Mouse (Mus musculus): ENCODE data around the gene Golph3l. TPM values are rescaled to one million over a fixed set of nuclear protein-coding genes. Genes with fewer than 3 reads are reported as not detected.
A peak's percentile ranks its signal among the peaks of the same experiment; 100 is the strongest.

The Golph3l gene
- polyA plus RNA-seq, 1 experiment = 20.4 TPM

- Histone ChIP-seq H3K4me3 (ENCODE audit: insufficient read depth, low read depth, low read length) (peak within 1 kb of the TSS; percentile 87), H3K4me1 (ENCODE audit: control insufficient read depth, insufficient read depth, insufficient read length, low read length) (peaks cover 19% of the 10 kb centered on the region), H3K27ac (replicated peaks; ENCODE audit: low read depth, low read length) (peak within 1 kb of the TSS; percentile 98)
Observed at GRCm38 (mm10) chr3:95658236-95658867, 69.6 kb downstream of the Golph3l start, which contains the start of gene Mcl1. Mcl1 (plus strand) TSS chr3:95658788.

DNA sequence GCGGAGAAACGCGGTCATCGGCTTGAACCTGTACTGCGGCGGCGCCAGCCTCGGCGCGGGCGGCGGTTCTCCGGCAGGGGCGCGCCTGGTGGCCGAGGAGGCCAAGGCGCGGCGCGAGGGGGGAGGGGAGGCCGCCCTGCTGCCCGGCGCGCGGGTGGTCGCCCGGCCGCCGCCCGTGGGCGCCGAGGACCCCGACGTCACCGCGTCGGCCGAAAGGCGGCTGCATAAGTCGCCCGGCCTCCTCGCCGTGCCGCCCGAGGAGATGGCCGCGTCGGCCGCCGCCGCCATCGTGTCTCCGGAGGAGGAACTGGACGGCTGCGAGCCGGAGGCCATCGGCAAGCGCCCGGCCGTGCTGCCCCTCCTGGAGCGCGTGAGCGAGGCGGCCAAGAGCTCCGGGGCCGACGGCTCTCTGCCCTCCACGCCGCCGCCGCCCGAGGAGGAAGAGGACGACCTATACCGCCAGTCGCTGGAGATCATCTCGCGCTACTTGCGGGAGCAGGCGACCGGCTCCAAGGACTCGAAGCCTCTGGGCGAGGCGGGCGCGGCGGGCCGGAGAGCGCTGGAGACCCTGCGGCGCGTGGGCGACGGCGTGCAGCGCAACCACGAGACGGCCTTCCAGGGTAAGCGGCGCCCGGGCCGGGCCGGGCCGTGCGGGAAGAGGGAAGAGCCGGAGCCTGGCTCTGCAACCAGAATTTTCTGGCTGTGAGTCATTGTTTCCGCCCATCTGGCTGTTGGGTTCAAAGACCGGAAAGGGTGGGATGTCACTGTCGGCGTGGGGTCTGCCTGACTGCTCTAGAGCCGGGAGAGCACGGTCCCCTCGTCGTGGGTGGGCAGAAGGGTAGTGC is 70.4 kb downstream of the Golph3l start:
- Histone ChIP-seq H3K27ac (replicated peaks; ENCODE audit: low read depth, low read length) (peak overlapping the region; percentile 98), H3K4me1 (ENCODE audit: control insufficient read depth, insufficient read depth, insufficient read length, low read length) (peaks cover 23% of the 10 kb centered on the region), H3K4me3 (ENCODE audit: insufficient read depth, low read depth, low read length) (peak overlapping the region; percentile 87)

- Histone ChIP-seq H3K4me1 (ENCODE audit: control insufficient read depth, insufficient read depth, insufficient read length, low read length) (peaks cover 32% of the 10 kb centered on the region), H3K27ac (replicated peaks; ENCODE audit: low read depth, low read length) (peak overlapping the region; percentile 98), H3K4me3 (ENCODE audit: insufficient read depth, low read depth, low read length) (peak overlapping the region; percentile 87)
Observed at GRCm38 (mm10) chr3:95659948-95660347, 71.2 kb downstream of the Golph3l start.

DNA sequence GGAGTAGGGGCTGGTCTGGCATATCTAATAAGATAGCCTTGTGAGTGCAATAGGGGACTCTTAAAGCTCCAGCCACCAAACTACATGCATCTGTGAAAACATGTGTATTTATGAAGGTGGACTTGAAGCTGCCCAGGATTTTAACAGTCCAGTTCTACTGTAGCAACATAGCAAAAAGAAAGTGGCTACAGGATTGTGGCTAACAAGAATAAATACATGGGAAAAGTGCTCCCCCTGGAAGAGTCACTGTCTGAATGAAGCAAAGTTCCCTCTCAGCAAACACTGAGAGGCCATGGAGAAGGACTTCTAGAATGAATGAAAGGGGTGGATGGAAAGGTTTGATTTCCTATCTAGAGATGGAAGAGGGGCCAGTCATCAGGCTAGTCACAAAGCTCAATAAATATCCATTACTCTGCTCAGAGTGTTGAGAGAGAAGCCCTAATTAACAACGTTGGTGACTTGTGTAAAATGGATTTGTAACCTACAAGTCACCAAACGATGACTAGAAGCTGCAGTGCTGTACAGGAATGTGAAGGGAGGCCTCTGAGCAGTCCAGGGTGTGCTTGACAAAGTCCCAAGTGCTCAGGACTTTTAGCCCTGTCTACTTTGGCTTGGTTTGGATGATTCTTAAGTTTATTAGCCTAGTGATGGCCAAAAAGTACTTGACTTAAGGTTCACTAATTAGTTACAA is 72.2 kb downstream of the Golph3l start:
- H3K4me1 ChIP-seq (ENCODE audit: control insufficient read depth, insufficient read depth, insufficient read length, low read length) = peaks cover 28% of the 10 kb centered on the region
- peak overlapping the region; percentile 98 for H3K27ac ChIP-seq (replicated peaks; ENCODE audit: low read depth, low read length)
- H3K4me3 ChIP-seq (ENCODE audit: insufficient read depth, low read depth, low read length) = peak overlapping the region; percentile 87

DNA sequence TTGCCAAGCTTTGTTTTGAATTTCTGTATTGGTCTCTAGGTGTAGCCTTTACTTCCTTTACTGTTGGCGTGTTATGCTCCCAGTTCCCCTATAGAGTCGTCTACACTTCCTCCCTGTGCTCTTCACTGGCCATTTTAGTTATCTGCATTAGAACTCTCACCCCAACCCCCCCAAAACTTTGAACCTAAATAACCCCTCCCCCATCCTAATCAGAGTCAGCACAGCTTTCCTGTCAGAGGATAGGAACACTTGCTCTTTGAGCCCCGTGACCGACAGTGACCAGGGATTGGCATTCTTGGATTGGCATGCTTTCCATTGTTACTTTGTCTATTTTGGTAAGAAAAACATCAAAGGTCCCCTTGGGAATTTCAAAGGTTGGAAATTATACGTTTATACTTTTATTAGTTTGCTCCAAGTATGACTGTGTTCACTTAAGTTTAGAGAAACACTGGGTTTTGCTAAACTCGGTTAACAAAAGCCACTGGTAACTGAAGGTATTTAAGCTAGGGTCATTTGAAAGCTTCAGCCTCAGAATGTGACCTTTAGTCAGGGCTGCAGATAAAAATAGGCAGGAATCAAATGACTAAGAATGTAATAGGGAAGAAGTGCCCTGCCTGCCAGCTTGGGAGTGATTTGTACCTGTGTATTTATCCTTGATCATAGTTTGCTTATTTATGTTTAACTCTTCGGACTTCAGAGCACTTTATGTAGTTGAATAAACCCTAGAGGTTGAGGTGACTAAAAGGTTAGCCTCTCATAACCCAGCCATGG is 73.4 kb downstream of the Golph3l start:
- Histone ChIP-seq H3K27ac (replicated peaks; ENCODE audit: low read depth, low read length) (peak overlapping the region; percentile 84), H3K4me3 (ENCODE audit: insufficient read depth, low read depth, low read length) (peak overlapping the region; percentile 41), H3K4me1 (ENCODE audit: control insufficient read depth, insufficient read depth, insufficient read length, low read length) (peaks cover 35% of the 10 kb centered on the region)

- peak overlapping the region; percentile 84 for H3K27ac ChIP-seq (replicated peaks; ENCODE audit: low read depth, low read length)
- H3K4me1 ChIP-seq (ENCODE audit: control insufficient read depth, insufficient read depth, insufficient read length, low read length) = peaks cover 42% of the 10 kb centered on the region
- peak overlapping the region; percentile 41 for H3K4me3 ChIP-seq (ENCODE audit: insufficient read depth, low read depth, low read length)
Observed at GRCm38 (mm10) chr3:95662724-95663449, 74.2 kb downstream of the Golph3l start.

- Histone ChIP-seq H3K4me1 (ENCODE audit: control insufficient read depth, insufficient read depth, insufficient read length, low read length) (peaks cover 46% of the 10 kb centered on the region), H3K27ac (replicated peaks; ENCODE audit: low read depth, low read length) (0 out of 2 replicates have a peak overlapping the region, but pooled peaks have one; percentile 10), H3K4me3 (ENCODE audit: insufficient read depth, low read depth, low read length) (0 out of 2 replicates have a peak overlapping the region, but pooled peaks have one; percentile 5)
Observed at GRCm38 (mm10) chr3:95663486-95663885, 74.8 kb downstream of the Golph3l start.

DNA sequence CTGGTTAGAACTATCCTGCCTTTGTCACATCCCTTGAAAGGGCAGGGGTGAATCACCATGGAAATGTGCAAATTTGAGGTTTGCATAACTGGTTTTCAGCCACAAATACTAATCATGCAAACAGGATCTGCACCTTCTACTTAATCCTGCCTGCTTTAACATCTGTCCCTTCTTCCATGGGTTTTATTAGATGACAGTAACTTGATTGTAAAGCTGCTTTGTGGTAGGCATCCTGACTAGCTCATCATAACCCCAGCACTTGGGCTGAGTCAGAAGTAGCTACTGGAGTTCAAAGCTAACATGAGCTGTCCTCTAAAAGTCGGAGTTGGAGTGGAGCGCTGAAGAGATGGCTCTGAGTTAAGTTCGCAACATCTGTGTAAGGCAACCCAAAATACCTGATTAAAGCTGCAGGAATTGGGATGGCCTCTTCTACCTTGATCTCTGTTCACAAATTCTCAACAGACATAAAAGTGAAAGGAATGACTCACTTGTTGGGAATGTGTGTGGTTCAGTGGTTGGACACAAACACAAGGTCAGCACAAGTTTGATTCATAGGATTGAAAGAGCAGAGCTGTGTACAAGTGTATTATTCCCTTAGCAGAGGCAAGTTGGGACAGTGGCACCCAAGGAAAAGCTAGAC is 75.4 kb downstream of the Golph3l start:
- Histone ChIP-seq H3K27ac (replicated peaks; ENCODE audit: low read depth, low read length) (peak overlapping the region; percentile 16), H3K4me3 (ENCODE audit: insufficient read depth, low read depth, low read length) (no peak overlapping the region), H3K4me1 (ENCODE audit: control insufficient read depth, insufficient read depth, insufficient read length, low read length) (peaks cover 50% of the 10 kb centered on the region)

DNA sequence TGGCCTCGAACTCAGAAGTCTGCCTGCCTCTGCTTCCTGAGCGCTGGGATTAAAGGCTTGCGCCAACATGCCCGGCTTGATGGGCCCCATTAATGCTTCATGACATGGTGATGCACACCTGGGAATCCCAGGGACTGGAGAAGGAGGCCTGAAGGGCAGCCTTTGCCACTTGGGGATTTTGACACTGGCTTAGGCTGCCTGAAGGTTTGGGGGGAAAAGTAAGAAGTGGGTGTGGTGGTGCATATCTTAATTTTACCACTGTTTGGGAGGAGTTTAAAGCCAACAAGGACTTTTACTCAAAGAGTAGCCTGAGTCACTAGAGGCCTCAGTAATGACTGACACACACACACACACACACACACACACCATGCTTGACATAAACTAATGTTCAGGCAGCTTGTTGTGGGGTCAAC is 76.2 kb downstream of the Golph3l start:
- Histone ChIP-seq H3K27ac (replicated peaks; ENCODE audit: low read depth, low read length) (peak overlapping the region; percentile 9; the same call in 1 of the 2 replicates), H3K4me1 (ENCODE audit: control insufficient read depth, insufficient read depth, insufficient read length, low read length) (peaks cover 54% of the 10 kb centered on the region), H3K4me3 (ENCODE audit: insufficient read depth, low read depth, low read length) (no peak overlapping the region)

- H3K4me3 ChIP-seq (ENCODE audit: insufficient read depth, low read depth, low read length) = no peak overlapping the region
- H3K27ac ChIP-seq (replicated peaks; ENCODE audit: low read depth, low read length) = peak overlapping the region; percentile 61
- H3K4me1 ChIP-seq (ENCODE audit: control insufficient read depth, insufficient read depth, insufficient read length, low read length) = peaks cover 54% of the 10 kb centered on the region
Observed at GRCm38 (mm10) chr3:95666124-95666844, 77.5 kb downstream of the Golph3l start.

GRCm38 (mm10) chr3:95667521-95667920 is 78.8 kb downstream of the Golph3l start:
- Histone ChIP-seq H3K4me1 (ENCODE audit: control insufficient read depth, insufficient read depth, insufficient read length, low read length) (peaks cover 61% of the 10 kb centered on the region), H3K4me3 (ENCODE audit: insufficient read depth, low read depth, low read length) (peak overlapping the region; percentile 14; the same call in 1 of the 2 replicates), H3K27ac (replicated peaks; ENCODE audit: low read depth, low read length) (peak overlapping the region; percentile 89)

DNA sequence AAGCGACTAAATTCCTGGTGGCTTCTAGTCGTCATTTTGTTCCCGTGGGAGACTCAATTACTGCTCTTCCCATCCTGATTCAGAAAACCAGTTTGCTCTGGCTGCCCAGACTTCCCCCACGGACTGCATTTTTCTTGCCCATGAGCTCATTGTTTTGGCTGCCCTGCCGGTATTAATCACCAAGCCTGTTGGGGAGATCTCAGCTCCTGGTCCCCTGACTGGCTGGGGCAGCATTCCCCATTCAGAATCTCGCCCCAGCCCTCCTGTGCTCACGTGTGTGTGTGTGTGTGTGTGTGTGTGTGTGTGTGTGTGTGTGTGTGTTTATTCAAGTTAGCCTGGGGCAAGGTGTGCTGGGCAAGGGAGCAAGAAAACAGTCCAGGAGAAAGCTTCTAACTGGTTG is 79.3 kb downstream of the Golph3l start:
- Histone ChIP-seq H3K4me1 (ENCODE audit: control insufficient read depth, insufficient read depth, insufficient read length, low read length) (peaks cover 62% of the 10 kb centered on the region), H3K4me3 (ENCODE audit: insufficient read depth, low read depth, low read length) (peak overlapping the region; percentile 14; the same call in 1 of the 2 replicates)

More for the DNA sequence above, 79.3 kb downstream of the Golph3l start:
- H3K27ac ChIP-seq (replicated peaks; ENCODE audit: low read depth, low read length) = peak overlapping the region; percentile 89

Data from brown adipose tissue, adult 24 weeks (tissue).